Mouse (Mus musculus) heart, adult 2 months (tissue): ENCODE results near the gene Bbs12.

Source experiments
- CTCF ChIP-seq: fragments of 200-600 bp; IDR thresholded peaks from 2 replicates; pipeline ENCODE4 v1.8.1; 2022; ENCODE audit warnings: antibody characterized with exemption, mild to moderate bottlenecking, moderate library complexity
- EP300 ChIP-seq: fragments of 200-500 bp; IDR thresholded peaks from 2 replicates; pipeline ENCODE4 v1.6.1; 2011; ENCODE audit warnings: low read depth, low read length, control low read depth; ENCODE audit not compliant: insufficient read depth
- POLR2A ChIP-seq: fragments of 200-500 bp; IDR thresholded peaks from 2 replicates; pipeline ENCODE4 v1.6.1; 2011; ENCODE audit warnings: mild to moderate bottlenecking, low read depth, low read length, control low read depth; ENCODE audit not compliant: insufficient read depth

GRCm38 (mm10) chr3:37299470-37299869 lies 12.9 kb upstream of the Bbs12 start:
- TF ChIP-seq POLR2A (no peak), CTCF (no peak), EP300 (no peak)
